Mouse (Mus musculus): ENCODE data around the gene Igsf6. TPM values are rescaled to one million over a fixed set of nuclear protein-coding genes. Genes with fewer than 3 reads are reported as not detected.

Gene Igsf6
- total RNA-seq, 1 experiment = not detected

- in situ Hi-C loops (cut with MboI; ENCODE audit: low sequenced_read_pairs in 2 of 2, unreplicated experiment in 2 of 2) = no loop called here
- no peaks in the 10 kb centered on the region for H3K9me3 ChIP-seq (ENCODE audit: control insufficient read depth, insufficient read depth, low read depth, low read length)
- H3K4me1 ChIP-seq (ENCODE audit: control insufficient read depth in 2 of 2, insufficient read depth in 2 of 2, low read length in 2 of 2, poor library complexity in 1 of 2) = no peaks in the 10 kb centered on the region
- DNase-seq (ENCODE audit: low read depth, low spot score) = no peak
- TF ChIP-seq CHD2 (IDR thresholded peaks at IDR 0.05; ENCODE audit: low read depth, low read length) (no peak), ZC3H11A (IDR thresholded peaks at IDR 0.05; ENCODE audit: borderline replicate concordance, low read depth, low read length) (no peak), HCFC1 (IDR thresholded peaks at IDR 0.05; ENCODE audit: borderline replicate concordance, insufficient read depth, low read length) (no peak), MAFK (IDR thresholded peaks at IDR 0.05; ENCODE audit: insufficient read depth, low read depth, low read length) (no peak), ZNF384 (IDR thresholded peaks at IDR 0.05; ENCODE audit: low read depth, low read length) (no peak)
- H3K4me3 ChIP-seq (ENCODE audit: insufficient read depth in 1 of 2, low read depth in 1 of 2, low read length in 2 of 2, poor library complexity in 1 of 2, severe bottlenecking in 1 of 2) = no peak overlapping the region
- H3K9ac ChIP-seq (ENCODE audit: insufficient read depth, low read depth, low read length, poor library complexity, severe bottlenecking) = no peak overlapping the region
- H3K36me3 ChIP-seq (ENCODE audit: control insufficient read depth, insufficient read depth, low read length, poor library complexity, severe bottlenecking) = no peaks in the 10 kb centered on the region
- no peak overlapping the region for H3K27ac ChIP-seq (ENCODE audit: insufficient read depth, low read depth, low read length, poor library complexity, severe bottlenecking)
Measured at GRCm38 (mm10) chr7:121044251-121044650, 30.1 kb downstream of the Igsf6 start.

DNA sequence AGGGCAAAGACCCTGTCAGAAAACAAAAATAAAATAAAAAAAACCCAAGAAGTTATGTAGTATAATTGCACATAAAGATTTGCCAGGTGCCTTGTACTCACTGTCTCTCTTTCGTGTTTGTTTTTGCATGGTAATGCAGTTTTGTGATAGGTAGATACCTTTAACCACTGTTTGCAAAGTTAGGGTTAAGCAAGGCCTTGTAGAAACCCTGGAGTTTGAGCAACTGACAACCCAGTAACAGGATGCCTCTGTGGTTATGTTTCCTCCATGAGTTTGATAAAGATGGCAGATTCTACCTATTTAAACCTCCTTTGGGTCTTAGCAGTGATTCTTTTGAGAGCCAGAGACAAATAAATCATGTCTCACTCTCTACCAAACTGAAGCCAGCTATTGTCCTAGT lies 30.9 kb downstream of the Igsf6 start:
- no peaks in the 10 kb centered on the region for H3K4me1 ChIP-seq (ENCODE audit: control insufficient read depth in 2 of 2, insufficient read depth in 2 of 2, low read length in 2 of 2, poor library complexity in 1 of 2)
- H3K4me3 ChIP-seq (ENCODE audit: insufficient read depth in 1 of 2, low read depth in 1 of 2, low read length in 2 of 2, poor library complexity in 1 of 2, severe bottlenecking in 1 of 2) = no peak overlapping the region
- no peaks in the 10 kb centered on the region for H3K9me3 ChIP-seq (ENCODE audit: control insufficient read depth, insufficient read depth, low read depth, low read length)
- no peak overlapping the region for H3K9ac ChIP-seq (ENCODE audit: insufficient read depth, low read depth, low read length, poor library complexity, severe bottlenecking)
- H3K27ac ChIP-seq (ENCODE audit: insufficient read depth, low read depth, low read length, poor library complexity, severe bottlenecking) = no peak overlapping the region
- no peaks in the 10 kb centered on the region for H3K36me3 ChIP-seq (ENCODE audit: control insufficient read depth, insufficient read depth, low read length, poor library complexity, severe bottlenecking)
- in situ Hi-C loops (cut with MboI; ENCODE audit: low sequenced_read_pairs in 2 of 2, unreplicated experiment in 2 of 2) = no loop called here
- TF ChIP-seq ZC3H11A (IDR thresholded peaks at IDR 0.05; ENCODE audit: borderline replicate concordance, low read depth, low read length) (no peak), ZNF384 (IDR thresholded peaks at IDR 0.05; ENCODE audit: low read depth, low read length) (no peak), MAFK (IDR thresholded peaks at IDR 0.05; ENCODE audit: insufficient read depth, low read depth, low read length) (no peak), CHD2 (IDR thresholded peaks at IDR 0.05; ENCODE audit: low read depth, low read length) (no peak)
- DNase-seq (ENCODE audit: low read depth, low spot score) = no peak

DNA sequence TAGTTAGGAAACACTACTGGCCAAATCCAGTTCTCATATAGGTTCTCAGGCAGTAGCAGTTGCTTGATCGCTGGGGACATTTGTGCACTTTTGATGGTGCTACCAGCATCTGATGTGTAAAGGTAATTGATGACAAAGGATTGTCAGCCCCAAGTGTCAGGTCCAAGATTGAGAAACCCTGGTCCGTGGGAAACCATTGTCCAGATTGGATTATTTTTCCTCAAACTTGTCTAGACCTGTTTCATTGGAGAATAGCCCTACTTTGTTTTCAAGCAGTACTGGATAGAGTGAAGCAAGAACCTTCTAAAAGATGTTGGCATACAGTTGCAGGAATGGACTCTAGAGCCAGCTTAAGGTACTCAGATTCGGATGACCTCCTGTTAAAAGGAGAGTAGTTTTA lies 31.4 kb downstream of the Igsf6 start:
- TF ChIP-seq ZNF384 (IDR thresholded peaks at IDR 0.05; ENCODE audit: low read depth, low read length) (no peak), ZC3H11A (IDR thresholded peaks at IDR 0.05; ENCODE audit: borderline replicate concordance, low read depth, low read length) (no peak), CHD2 (IDR thresholded peaks at IDR 0.05; ENCODE audit: low read depth, low read length) (no peak)
- Histone ChIP-seq H3K9me3 (ENCODE audit: control insufficient read depth, insufficient read depth, low read depth, low read length) (no peaks in the 10 kb centered on the region), H3K4me3 (ENCODE audit: insufficient read depth in 1 of 2, low read depth in 1 of 2, low read length in 2 of 2, poor library complexity in 1 of 2, severe bottlenecking in 1 of 2) (no peak overlapping the region), H3K27ac (ENCODE audit: insufficient read depth, low read depth, low read length, poor library complexity, severe bottlenecking) (no peak overlapping the region), H3K4me1 (ENCODE audit: control insufficient read depth in 2 of 2, insufficient read depth in 2 of 2, low read length in 2 of 2, poor library complexity in 1 of 2) (no peaks in the 10 kb centered on the region), H3K36me3 (ENCODE audit: control insufficient read depth, insufficient read depth, low read length, poor library complexity, severe bottlenecking) (no peaks in the 10 kb centered on the region), H3K9ac (ENCODE audit: insufficient read depth, low read depth, low read length, poor library complexity, severe bottlenecking) (no peak overlapping the region)
- in situ Hi-C loops (cut with MboI; ENCODE audit: low sequenced_read_pairs in 2 of 2, unreplicated experiment in 2 of 2) = no loop called here
- DNase-seq (ENCODE audit: low read depth, low spot score) = no peak

DNA sequence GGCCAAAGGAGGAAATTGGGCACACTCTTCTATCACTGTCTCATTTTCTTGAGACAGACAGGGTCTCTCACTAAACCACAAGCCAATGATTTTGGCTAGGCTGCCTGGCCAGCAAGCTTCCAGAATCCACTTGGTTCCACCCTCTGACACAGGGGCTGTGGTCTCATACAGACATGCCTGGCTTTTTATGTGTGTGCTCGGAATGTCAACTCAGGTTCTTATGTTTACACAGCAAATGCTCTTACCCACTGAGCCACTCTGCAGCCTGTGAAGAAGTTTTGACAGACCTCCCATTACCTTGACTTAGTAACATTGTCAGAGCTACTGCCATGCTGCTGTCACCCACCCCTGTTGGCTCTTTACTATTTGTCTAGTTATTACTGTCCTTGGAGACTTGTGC lies 32.4 kb downstream of the Igsf6 start:
- no peak for TF ChIP-seq ZNF384 (IDR thresholded peaks at IDR 0.05; ENCODE audit: low read depth, low read length)
- TF ChIP-seq CHD2 (IDR thresholded peaks at IDR 0.05; ENCODE audit: low read depth, low read length) = no peak
- TF ChIP-seq MAFK (IDR thresholded peaks at IDR 0.05; ENCODE audit: insufficient read depth, low read depth, low read length) = no peak
- no peak for TF ChIP-seq HCFC1 (IDR thresholded peaks at IDR 0.05; ENCODE audit: borderline replicate concordance, insufficient read depth, low read length)
- no peak for TF ChIP-seq ZC3H11A (IDR thresholded peaks at IDR 0.05; ENCODE audit: borderline replicate concordance, low read depth, low read length)
- no peaks in the 10 kb centered on the region for H3K36me3 ChIP-seq (ENCODE audit: control insufficient read depth, insufficient read depth, low read length, poor library complexity, severe bottlenecking)
- no peak for DNase-seq (ENCODE audit: low read depth, low spot score)
- no peak overlapping the region for H3K27ac ChIP-seq (ENCODE audit: insufficient read depth, low read depth, low read length, poor library complexity, severe bottlenecking)
- H3K4me3 ChIP-seq (ENCODE audit: insufficient read depth in 1 of 2, low read depth in 1 of 2, low read length in 2 of 2, poor library complexity in 1 of 2, severe bottlenecking in 1 of 2) = no peak overlapping the region
- no peak overlapping the region for H3K9ac ChIP-seq (ENCODE audit: insufficient read depth, low read depth, low read length, poor library complexity, severe bottlenecking)
- in situ Hi-C loops (cut with MboI; ENCODE audit: low sequenced_read_pairs in 2 of 2, unreplicated experiment in 2 of 2) = no loop called here
- H3K9me3 ChIP-seq (ENCODE audit: control insufficient read depth, insufficient read depth, low read depth, low read length) = no peaks in the 10 kb centered on the region
- no peaks in the 10 kb centered on the region for H3K4me1 ChIP-seq (ENCODE audit: control insufficient read depth in 2 of 2, insufficient read depth in 2 of 2, low read length in 2 of 2, poor library complexity in 1 of 2)

GRCm38 (mm10) chr7:121040595-121040994 lies 33.8 kb downstream of the Igsf6 start:
- H3K4me3 ChIP-seq (ENCODE audit: insufficient read depth in 1 of 2, low read depth in 1 of 2, low read length in 2 of 2, poor library complexity in 1 of 2, severe bottlenecking in 1 of 2) = no peak overlapping the region
- H3K4me1 ChIP-seq (ENCODE audit: control insufficient read depth in 2 of 2, insufficient read depth in 2 of 2, low read length in 2 of 2, poor library complexity in 1 of 2) = no peaks in the 10 kb centered on the region
- DNase-seq (ENCODE audit: low read depth, low spot score) = no peak
- no peaks in the 10 kb centered on the region for H3K9me3 ChIP-seq (ENCODE audit: control insufficient read depth, insufficient read depth, low read depth, low read length)
- no peak overlapping the region for H3K27ac ChIP-seq (ENCODE audit: insufficient read depth, low read depth, low read length, poor library complexity, severe bottlenecking)
- H3K9ac ChIP-seq (ENCODE audit: insufficient read depth, low read depth, low read length, poor library complexity, severe bottlenecking) = no peak overlapping the region
- no peak for TF ChIP-seq ZC3H11A (IDR thresholded peaks at IDR 0.05; ENCODE audit: borderline replicate concordance, low read depth, low read length)
- TF ChIP-seq MAFK (IDR thresholded peaks at IDR 0.05; ENCODE audit: insufficient read depth, low read depth, low read length) = no peak
- TF ChIP-seq HCFC1 (IDR thresholded peaks at IDR 0.05; ENCODE audit: borderline replicate concordance, insufficient read depth, low read length) = no peak
- TF ChIP-seq CHD2 (IDR thresholded peaks at IDR 0.05; ENCODE audit: low read depth, low read length) = no peak
- no peak for TF ChIP-seq ZNF384 (IDR thresholded peaks at IDR 0.05; ENCODE audit: low read depth, low read length)
- no peaks in the 10 kb centered on the region for H3K36me3 ChIP-seq (ENCODE audit: control insufficient read depth, insufficient read depth, low read length, poor library complexity, severe bottlenecking)
- in situ Hi-C loops (cut with MboI; ENCODE audit: low sequenced_read_pairs in 2 of 2, unreplicated experiment in 2 of 2) = no loop called here

Measured in ES-E14 (cell line).